12 mouse cellular contexts compared by ENCODE assay signal in genomic region chr17:80332386-80332785, GRCm38 (mm10). TPM values are rescaled to one million over a fixed set of nuclear protein-coding genes. Genes with fewer than 3 reads are reported as not detected.
DNase-seq lines count a peak whose midpoint lies in the region; ATAC-seq and TF ChIP-seq lines count a peak whose summit lies in the region.
"Had no signal": no experiment of that assay in that cellular context is flagged by ENCODE, and none has a peak within 500 bp of the region (broad histone marks: within the 10 kb centered on the region; RNA-seq: fewer than 3 reads in every experiment).

No protein-coding gene starts in this region.

- no peak for ATAC-seq in forebrain, embryonic 14.5 days
- ATAC-seq in forebrain, embryonic 11.5 days (replicated peaks; ENCODE audit: low FRiP score): no peak
- ATAC-seq in liver, postnatal 0 days: 0 out of 2 replicates have a peak, but pooled peaks have one; percentile 31
- peak; percentile 43; the same call in 1 of the 2 replicates for ATAC-seq in lung, postnatal 0 days

- no peak overlapping the region for H3K9ac ChIP-seq in forebrain, embryonic 14.5 days (ENCODE audit: low read length)
- H3K9ac ChIP-seq in forebrain, embryonic 11.5 days (ENCODE audit: low read length): no peak overlapping the region
- H3K9ac ChIP-seq in liver, postnatal 0 days (replicated peaks): no peak overlapping the region
- H3K9ac ChIP-seq in lung, postnatal 0 days (replicated peaks; ENCODE audit: low read depth): no peak overlapping the region
- H3K9ac ChIP-seq: embryonic facial prominence, embryonic 15.5 days had no signal

- no peaks in the 10 kb centered on the region for H3K36me3 ChIP-seq in forebrain, embryonic 14.5 days (ENCODE audit: control insufficient read depth, insufficient read depth, low read length)
- H3K36me3 ChIP-seq in forebrain, embryonic 11.5 days (ENCODE audit: control insufficient read depth, insufficient read depth, low read length): no peaks in the 10 kb centered on the region
- no peaks in the 10 kb centered on the region for H3K36me3 ChIP-seq in liver, postnatal 0 days (replicated peaks; ENCODE audit: insufficient read depth, low read length)
- H3K36me3 ChIP-seq in lung, postnatal 0 days (ENCODE audit: insufficient read depth, low read length): no peaks in the 10 kb centered on the region
- H3K36me3 ChIP-seq: embryonic facial prominence, embryonic 15.5 days had no signal

- peak; percentile 38 for DNase-seq in forebrain, embryonic 14.5 days (ENCODE audit: low spot score)
- DNase-seq in forebrain, embryonic 11.5 days (ENCODE audit: low spot score): no peak
- no peak for DNase-seq in liver, postnatal 0 days
- no peak for DNase-seq in liver
- DNase-seq in CD8-positive naive resting alpha-beta T cell, adult 2 months (ENCODE audit: low read depth in 2 of 2, low spot score in 2 of 2): peak; percentile 15 to 41
- peak; percentile 40 for DNase-seq in lung, postnatal 0 days (ENCODE audit: low spot score)
- no peak for DNase-seq in frontal cortex, postnatal 25 days (ENCODE audit: low spot score in 2 of 2)
- no peak for DNase-seq in left cerebral cortex, adult 8-10 months (ENCODE audit: low spot score in 2 of 2)
- DNase-seq: right cerebral cortex, postnatal 25 days had no signal

- H3K27me3 ChIP-seq in forebrain, embryonic 14.5 days (replicated peaks; ENCODE audit: control insufficient read depth, insufficient read depth, low read length): no peaks in the 10 kb centered on the region
- no peaks in the 10 kb centered on the region for H3K27me3 ChIP-seq in forebrain, embryonic 11.5 days (ENCODE audit: control insufficient read depth, insufficient read depth, low read length)
- H3K27me3 ChIP-seq in liver, postnatal 0 days (ENCODE audit: insufficient read depth, low read length): no peaks in the 10 kb centered on the region
- no peaks in the 10 kb centered on the region for H3K27me3 ChIP-seq in lung, postnatal 0 days (replicated peaks; ENCODE audit: insufficient read depth, low read length)
- H3K27me3 ChIP-seq: embryonic facial prominence, embryonic 15.5 days had no signal

- WGBS in forebrain, embryonic 14.5 days: 73% methylated on average over 2 of the region's 2 CpGs
- 82% methylated on average over 2 of the region's 2 CpGs for WGBS in forebrain, embryonic 11.5 days
- WGBS in liver, postnatal 0 days (ENCODE audit: insufficient replicate concordance): 74% methylated on average over 2 of the region's 2 CpGs
- WGBS in lung, postnatal 0 days: 45% methylated on average over 2 of the region's 2 CpGs

- no peak for TF ChIP-seq EP300 in liver, postnatal 0 days (IDR thresholded peaks at IDR 0.05; ENCODE audit: low read depth)
- no peak for TF ChIP-seq EP300 in lung, postnatal 0 days (IDR thresholded peaks at IDR 0.05)

- no peaks in the 10 kb centered on the region for H3K4me1 ChIP-seq in forebrain, embryonic 14.5 days (ENCODE audit: control insufficient read depth, insufficient read depth, low read length)
- no peaks in the 10 kb centered on the region for H3K4me1 ChIP-seq in forebrain, embryonic 11.5 days (replicated peaks; ENCODE audit: control insufficient read depth, insufficient read depth, low read length)
- H3K4me1 ChIP-seq in liver, postnatal 0 days (ENCODE audit: insufficient read depth): no peaks in the 10 kb centered on the region
- no peaks in the 10 kb centered on the region for H3K4me1 ChIP-seq in lung, postnatal 0 days (ENCODE audit: insufficient read depth, low read depth, low read length)
- H3K4me1 ChIP-seq: embryonic facial prominence, embryonic 15.5 days had no signal

- no peak overlapping the region for H3K4me3 ChIP-seq in forebrain, embryonic 14.5 days (ENCODE audit: low read depth, low read length)
- no peak overlapping the region for H3K4me3 ChIP-seq in forebrain, embryonic 11.5 days (ENCODE audit: low read depth, low read length)
- no peak overlapping the region for H3K4me3 ChIP-seq in liver, postnatal 0 days (ENCODE audit: low read depth, low read length)
- H3K4me3 ChIP-seq in lung, postnatal 0 days (ENCODE audit: low read depth, low read length): no peak overlapping the region
- H3K4me3 ChIP-seq: embryonic facial prominence, embryonic 15.5 days had no signal

- no peak overlapping the region for H3K4me2 ChIP-seq in forebrain, embryonic 14.5 days (ENCODE audit: low read length)
- H3K4me2 ChIP-seq in forebrain, embryonic 11.5 days (ENCODE audit: low read depth, low read length, severe bottlenecking): no peak overlapping the region
- H3K4me2 ChIP-seq in liver, postnatal 0 days (ENCODE audit: low read depth, low read length): no peak overlapping the region
- H3K4me2 ChIP-seq in lung, postnatal 0 days (replicated peaks; ENCODE audit: low read depth, low read length): no peak overlapping the region
- H3K4me2 ChIP-seq: embryonic facial prominence, embryonic 15.5 days had no signal

- TF ChIP-seq CTCF in liver, postnatal 0 days (IDR thresholded peaks at IDR 0.05; ENCODE audit: low read depth): peak; percentile 53
- TF ChIP-seq CTCF in lung, postnatal 0 days (IDR thresholded peaks at IDR 0.05): peak; percentile 56

- no peaks in the 10 kb centered on the region for H3K9me3 ChIP-seq in forebrain, embryonic 14.5 days (replicated peaks; ENCODE audit: control insufficient read depth, low read length)
- no peaks in the 10 kb centered on the region for H3K9me3 ChIP-seq in forebrain, embryonic 11.5 days (ENCODE audit: control insufficient read depth, low read length)
- H3K9me3 ChIP-seq in liver, postnatal 0 days (ENCODE audit: low read length): no peaks in the 10 kb centered on the region
- H3K9me3 ChIP-seq in lung, postnatal 0 days (ENCODE audit: low read length): no peaks in the 10 kb centered on the region
- H3K9me3 ChIP-seq: embryonic facial prominence, embryonic 15.5 days had no signal

- H3K27ac ChIP-seq in forebrain, embryonic 14.5 days (ENCODE audit: low read depth, low read length): no peak overlapping the region
- H3K27ac ChIP-seq in forebrain, embryonic 11.5 days (ENCODE audit: low read depth, low read length): no peak overlapping the region
- H3K27ac ChIP-seq in liver, postnatal 0 days (ENCODE audit: low read depth): no peak overlapping the region
- H3K27ac ChIP-seq in lung, postnatal 0 days (ENCODE audit: low read length): no peak overlapping the region
- H3K27ac ChIP-seq: embryonic facial prominence, embryonic 15.5 days had no signal

RNA-seq across cellular contexts. Expression of gene Arhgef33, which starts 25.2 kb away (rescaled TPM):
- 0.66 and 0.88 TPM in 2 replicates for polyA plus RNA-seq in forebrain, embryonic 14.5 days (2014; fragmentation: Nextera tagmentation; extraction: Ambion mirVana)
- polyA plus RNA-seq in forebrain, embryonic 11.5 days (2014; fragmentation: Nextera tagmentation; extraction: Ambion mirVana): 0.21 and 1.4 TPM in 2 replicates
- 0.83 and 1.2 TPM in 2 replicates for polyA plus RNA-seq in liver, postnatal 0 days (2015; fragmentation: Nextera tagmentation; extraction: Ambion mirVana)
- 1.0 and 1.2 TPM in 2 replicates for polyA plus RNA-seq in lung, postnatal 0 days (2015; fragmentation: Nextera tagmentation; extraction: Ambion mirVana)
- 1 to 10 TPM; 1.7 to 3.3 (median 2.9) TPM for total RNA-seq in left cerebral cortex, adult 8-10 months (2022)

RNA-seq across cellular contexts. Expression of gene Gm10190, which starts 41.0 kb away (rescaled TPM):
- polyA plus RNA-seq in forebrain, embryonic 14.5 days (2014; fragmentation: Nextera tagmentation; extraction: Ambion mirVana): 1.8 and 2.1 TPM in 2 replicates
- 2.3 TPM in 1 of 2 replicates, not detected in the other for polyA plus RNA-seq in forebrain, embryonic 11.5 days (2014; fragmentation: Nextera tagmentation; extraction: Ambion mirVana)
- 0.51 and 0.92 TPM in 2 replicates for polyA plus RNA-seq in liver, postnatal 0 days (2015; fragmentation: Nextera tagmentation; extraction: Ambion mirVana)
- 1.4 and 1.6 TPM in 2 replicates for polyA plus RNA-seq in lung, postnatal 0 days (2015; fragmentation: Nextera tagmentation; extraction: Ambion mirVana)
- 1 to 10 TPM in 1 of 4 experiments, not detected in 3; 1.4 TPM for total RNA-seq in left cerebral cortex, adult 8-10 months (2022)
- total RNA-seq: heart, postnatal 14 days had no signal
- polyA plus RNA-seq: liver, embryonic 16.5 days had no signal

RNA-seq across cellular contexts. Expression of gene Dhx57, which starts 42.1 kb away (rescaled TPM):
- 36.1 and 42.0 TPM in 2 replicates for polyA plus RNA-seq in forebrain, embryonic 14.5 days (2014; fragmentation: Nextera tagmentation; extraction: Ambion mirVana)
- 19.5 and 21.8 TPM in 2 replicates for polyA plus RNA-seq in forebrain, embryonic 11.5 days (2014; fragmentation: Nextera tagmentation; extraction: Ambion mirVana)
- 1.7 and 1.9 TPM in 2 replicates for polyA plus RNA-seq in liver, postnatal 0 days (2015; fragmentation: Nextera tagmentation; extraction: Ambion mirVana)
- polyA plus RNA-seq in lung, postnatal 0 days (2015; fragmentation: Nextera tagmentation; extraction: Ambion mirVana): 4.2 and 5.7 TPM in 2 replicates
- 10 to 100 TPM; 34.5 to 42.6 (median 41.6) TPM for total RNA-seq in left cerebral cortex, adult 8-10 months (2022)

RNA-seq across cellular contexts. Expression of gene Morn2, which starts 42.4 kb away (rescaled TPM):
- 42.7 and 52.7 TPM in 2 replicates for polyA plus RNA-seq in forebrain, embryonic 14.5 days (2014; fragmentation: Nextera tagmentation; extraction: Ambion mirVana)
- polyA plus RNA-seq in forebrain, embryonic 11.5 days (2014; fragmentation: Nextera tagmentation; extraction: Ambion mirVana): 43.1 and 44.1 TPM in 2 replicates
- 11.2 and 11.4 TPM in 2 replicates for polyA plus RNA-seq in liver, postnatal 0 days (2015; fragmentation: Nextera tagmentation; extraction: Ambion mirVana)
- polyA plus RNA-seq in lung, postnatal 0 days (2015; fragmentation: Nextera tagmentation; extraction: Ambion mirVana): 12.5 and 13.2 TPM in 2 replicates
- 10 to 100 TPM; 16.1 to 19.2 (median 18.1) TPM for total RNA-seq in left cerebral cortex, adult 8-10 months (2022)

Comparison
In these comparisons a context has a peak if more than half of its experiments do, and no peak if none do; other contexts are left out.
1. DNase-seq: peak in forebrain, embryonic 14.5 days (single experiment), CD8-positive naive resting alpha-beta T cell, adult 2 months (2 of 2) and lung, postnatal 0 days (single experiment); none in forebrain, embryonic 11.5 days (single experiment), liver, postnatal 0 days (single experiment), liver (single experiment), frontal cortex, postnatal 25 days (0 of 2) and left cerebral cortex, adult 8-10 months (0 of 2).
2. ATAC-seq: peak in liver, postnatal 0 days (single experiment) and lung, postnatal 0 days (single experiment); none in forebrain, embryonic 14.5 days (single experiment) and forebrain, embryonic 11.5 days (single experiment).